Mouse (Mus musculus) embryonic facial prominence, embryonic 11.5 days (tissue): ENCODE results near the gene H2-Q10. TPM values are rescaled to one million over a fixed set of nuclear protein-coding genes. Genes with fewer than 3 reads are reported as not detected.
"Not testable (repeated sequence)": the region's sequence is repeated elsewhere in the genome, so short reads cannot be mapped to it uniquely, and the experiment has no call there.

Source experiments
- ATAC-seq: fragments of 200-750 bp; cut with Nextera tagmentation; replicated peaks from 2 replicates; pipeline ENCODE4 v1.8.0; 2017; ENCODE audit warnings: low read depth; ENCODE audit not compliant: insufficient number of reproducible peaks, low FRiP score, low TSS enrichment
- DNase-seq: peaks from one replicate; pipeline ENCODE4 v3.0.0-alpha.2; 2015; ENCODE audit warnings: low spot score
- H3K27ac ChIP-seq: fragments of 300-500 bp; sonication (generic); replicated peaks from 2 replicates; pipeline ENCODE4 v1.5.1; 2014; ENCODE audit warnings: mild to moderate bottlenecking, low read depth, low read length, control low read depth
- H3K27me3 ChIP-seq: fragments of 300-500 bp; sonication (generic); 2 replicates; pipeline ENCODE4 v1.6.1; 2014; ENCODE audit warnings: mild to moderate bottlenecking, low read length, moderate library complexity, mixed read lengths; ENCODE audit not compliant: control insufficient read depth, insufficient read depth
- H3K36me3 ChIP-seq: fragments of 300-500 bp; sonication (generic); replicated peaks from 2 replicates; pipeline ENCODE4 v1.6.1; 2014; ENCODE audit warnings: low read depth, mild to moderate bottlenecking, low read length, moderate library complexity, mixed read lengths; ENCODE audit not compliant: control insufficient read depth, insufficient read depth
- H3K4me1 ChIP-seq: fragments of 300-500 bp; sonication (generic); 2 replicates; pipeline ENCODE4 v1.6.1; 2014; ENCODE audit warnings: low read length, mixed read lengths; ENCODE audit not compliant: control insufficient read depth, insufficient read depth
- H3K4me2 ChIP-seq: fragments of 300-500 bp; sonication (generic); 2 replicates; pipeline ENCODE4 v1.6.1; 2014; ENCODE audit warnings: low read depth, mild to moderate bottlenecking, control low read depth, low read length, moderate library complexity
- H3K4me3 ChIP-seq: fragments of 300-500 bp; sonication (generic); 2 replicates; pipeline ENCODE4 v1.5.1; 2014; ENCODE audit warnings: low read depth, low read length, control low read depth
- H3K9ac ChIP-seq: fragments of 300-500 bp; sonication (generic); replicated peaks from 2 replicates; pipeline ENCODE4 v1.6.1; 2014; ENCODE audit warnings: mild to moderate bottlenecking, control low read depth, low read length
- H3K9me3 ChIP-seq: fragments of 300-500 bp; sonication (generic); replicated peaks from 2 replicates; pipeline ENCODE4 v1.6.1; 2016; ENCODE audit warnings: mild to moderate bottlenecking, low read length, inconsistent platforms, mixed read lengths; ENCODE audit not compliant: control insufficient read depth
- WGBS: fragments of 180-500 bp; shearing (Covaris S2); extraction: QIAGEN DNeasy Blood & Tissue Kit; methylation state at CpG from one replicate; pipeline ENCODE4 v1.1.7; 2014; 5-methylcytosine and 5-hydroxymethylcytosine counted together
- polyA plus RNA-seq: library from polyadenylated mRNA; unstranded; fragments of >200 nt; fragmentation: Nextera tagmentation; extraction: Ambion mirVana; gene quantifications from 2 replicates; pipeline ENCODE4 v1.2.1, GENCODE M21; 2014

The H2-Q10 gene
- polyA plus RNA-seq, 1 experiment from 2014 or later = 0.18 TPM

- Histone ChIP-seq H3K9ac (peak within 1 kb of the TSS; percentile 52), H3K4me3 (peak within 1 kb of the TSS; percentile 40), H3K4me2 (peak within 1 kb of the TSS; percentile 90)
- H3K4me1 ChIP-seq, H3K27ac ChIP-seq, H3K27me3 ChIP-seq, H3K9me3 ChIP-seq, H3K36me3 ChIP-seq: not testable (repeated sequence)
- WGBS = 2% methylated on average over 15 of the region's 18 CpGs
- ATAC-seq = peak; percentile 77
- peak; percentile 87 for DNase-seq
Measured at GRCm38 (mm10) chr17:35438885-35439284, 31.0 kb upstream of the H2-Q10 start, which contains the start of gene H2-Q7. Gene H2-Q7 (plus strand): TSS chr17:35439155.

GRCm38 (mm10) chr17:35439295-35439747 lies 30.6 kb upstream of the H2-Q10 start:
- H3K27me3 ChIP-seq, H3K36me3 ChIP-seq, H3K27ac ChIP-seq, H3K9me3 ChIP-seq, H3K4me1 ChIP-seq: not testable (repeated sequence)
- ATAC-seq (peak; percentile 37), DNase-seq (peak; percentile 40)
- H3K4me3 ChIP-seq = peak overlapping the region; percentile 40
- WGBS = under 1% methylated on average over 42 of the region's 48 CpGs
- H3K4me2 ChIP-seq = peak overlapping the region; percentile 90
- peak overlapping the region; percentile 52 for H3K9ac ChIP-seq

GRCm38 (mm10) chr17:35439925-35440645 lies 29.8 kb upstream of the H2-Q10 start:
- not testable (repeated sequence) for ATAC-seq, H3K9me3 ChIP-seq, H3K36me3 ChIP-seq, H3K27ac ChIP-seq, H3K27me3 ChIP-seq, H3K9ac ChIP-seq, DNase-seq, H3K4me2 ChIP-seq, H3K4me3 ChIP-seq, H3K4me1 ChIP-seq
- WGBS = 42% methylated on average over 24 of the region's 27 CpGs

GRCm38 (mm10) chr17:35442376-35442775 lies 27.5 kb upstream of the H2-Q10 start:
- H3K9ac ChIP-seq, DNase-seq, ATAC-seq, H3K27ac ChIP-seq, H3K4me2 ChIP-seq, H3K4me3 ChIP-seq, H3K27me3 ChIP-seq, H3K36me3 ChIP-seq, H3K4me1 ChIP-seq, H3K9me3 ChIP-seq: not testable (repeated sequence)
- 75% methylated on average over 2 of the region's 2 CpGs for WGBS

GRCm38 (mm10) chr17:35444510-35444909 lies 25.4 kb upstream of the H2-Q10 start:
- not testable (repeated sequence) for H3K4me3 ChIP-seq, H3K9ac ChIP-seq, H3K27me3 ChIP-seq, H3K36me3 ChIP-seq, H3K4me2 ChIP-seq, DNase-seq, H3K27ac ChIP-seq, ATAC-seq, H3K9me3 ChIP-seq, H3K4me1 ChIP-seq
- 92% methylated on average over 2 of the region's 2 CpGs for WGBS

- WGBS = no CpG with 5 or more reads among the region's 1 CpGs
- H3K9ac ChIP-seq = not testable (repeated sequence)
Measured at GRCm38 (mm10) chr17:35458247-35458646, 11.6 kb upstream of the H2-Q10 start.

GRCm38 (mm10) chr17:35460513-35461341 lies 9.2 kb upstream of the H2-Q10 start:
- not testable (repeated sequence) for ATAC-seq
- 74% methylated on average over 3 of the region's 9 CpGs for WGBS

More at GRCm38 (mm10) chr17:35458247-35458646, 11.6 kb upstream of the H2-Q10 start:
- not testable (repeated sequence) for H3K36me3 ChIP-seq, H3K27me3 ChIP-seq, DNase-seq, H3K4me3 ChIP-seq, H3K4me2 ChIP-seq, H3K9me3 ChIP-seq, ATAC-seq, H3K4me1 ChIP-seq, H3K27ac ChIP-seq

GRCm38 (mm10) chr17:35465651-35466050 lies 4.2 kb upstream of the H2-Q10 start:
- peaks cover 16% of the 10 kb centered on the region for H3K27me3 ChIP-seq
- not testable (repeated sequence) for H3K36me3 ChIP-seq, H3K9me3 ChIP-seq, H3K4me3 ChIP-seq, ATAC-seq, H3K27ac ChIP-seq, H3K9ac ChIP-seq, H3K4me2 ChIP-seq, H3K4me1 ChIP-seq
- DNase-seq = peak; percentile 64
- 7% methylated on average over 8 of the region's 8 CpGs for WGBS

More at GRCm38 (mm10) chr17:35460513-35461341, 9.2 kb upstream of the H2-Q10 start:
- not testable (repeated sequence) for H3K4me1 ChIP-seq, H3K36me3 ChIP-seq, H3K4me3 ChIP-seq, H3K4me2 ChIP-seq, H3K27ac ChIP-seq, DNase-seq, H3K27me3 ChIP-seq, H3K9ac ChIP-seq, H3K9me3 ChIP-seq
